Mouse (Mus musculus) embryo, embryonic 10 days (tissue): Measurements from ENCODE around the gene Rassf5.

Source experiments
- DNase-seq: peaks from one replicate; pipeline ENCODE4 v3.0.0-alpha.2; 2015; ENCODE audit warnings: low spot score

Gene Rassf5

GRCm38 (mm10) chr1:131138191-131139016 is 106.7 kb downstream of the Rassf5 start, which contains the start of gene Dyrk3:
Gene Dyrk3 (minus strand): TSS chr1:131138340.
- peak; percentile 98 for DNase-seq

GRCm38 (mm10) chr1:131137717-131138118 is 107.3 kb downstream of the Rassf5 start:
- DNase-seq: peak; percentile 53

- peak; percentile 37 for DNase-seq
These were observed 107.9 kb downstream of the Rassf5 start for GRCm38 (mm10) chr1:131137111-131137510.

- DNase-seq: no peak
These were observed 109.0 kb downstream of the Rassf5 start for GRCm38 (mm10) chr1:131135960-131136629.

- no peak for DNase-seq
These were observed 110.0 kb downstream of the Rassf5 start for GRCm38 (mm10) chr1:131134942-131135522.

- DNase-seq: no peak
These were observed 110.8 kb downstream of the Rassf5 start for GRCm38 (mm10) chr1:131134231-131134630.
